Mouse (Mus musculus): Measurements from ENCODE around the gene Cyp2d10.
"Not testable (repeated sequence)": the region's sequence is repeated elsewhere in the genome, so short reads cannot be mapped to it uniquely, and the experiment has no call there.

The Cyp2d10 gene

GRCm38 (mm10) chr15:82395955-82396354 lies 11.0 kb downstream of the Cyp2d10 start:
- not testable (repeated sequence) for DNase-seq (ENCODE audit: low spot score)

GRCm38 (mm10) chr15:82393922-82394321 lies 13.1 kb downstream of the Cyp2d10 start, which contains the start of gene Cyp2d11:
Gene Cyp2d11 (minus strand): TSS chr15:82394022.
- not testable (repeated sequence) for DNase-seq (ENCODE audit: low spot score)

- DNase-seq (ENCODE audit: low spot score), result not testable (repeated sequence)
Observed at GRCm38 (mm10) chr15:82389916-82390315, 17.1 kb downstream of the Cyp2d10 start.

GRCm38 (mm10) chr15:82385729-82386128 lies 21.3 kb downstream of the Cyp2d10 start:
- DNase-seq (ENCODE audit: low spot score), result no peak

- no peak for DNase-seq (ENCODE audit: low spot score)
Observed at GRCm38 (mm10) chr15:82382441-82382840, 24.6 kb downstream of the Cyp2d10 start.

- no peak for DNase-seq (ENCODE audit: low spot score)
Observed at GRCm38 (mm10) chr15:82380714-82381062, 26.3 kb downstream of the Cyp2d10 start.

- peak; percentile 51 for DNase-seq (ENCODE audit: low spot score)
Observed at GRCm38 (mm10) chr15:82379871-82380713, 26.9 kb downstream of the Cyp2d10 start, which contains the start of gene Cyp2d22. Gene Cyp2d22 (minus strand): TSS chr15:82380260.

- no peak for DNase-seq (ENCODE audit: low spot score)
Observed at GRCm38 (mm10) chr15:82379511-82379870, 27.5 kb downstream of the Cyp2d10 start.

GRCm38 (mm10) chr15:82378261-82379180 lies 28.5 kb downstream of the Cyp2d10 start:
- no peak for DNase-seq (ENCODE audit: low spot score)

GRCm38 (mm10) chr15:82377701-82378100 lies 29.3 kb downstream of the Cyp2d10 start:
- DNase-seq (ENCODE audit: low spot score), result no peak

- DNase-seq (ENCODE audit: low spot score), result peak; percentile 57
Observed at GRCm38 (mm10) chr15:82376393-82377138, 30.4 kb downstream of the Cyp2d10 start.

GRCm38 (mm10) chr15:82375855-82376254 lies 31.1 kb downstream of the Cyp2d10 start:
- no peak for DNase-seq (ENCODE audit: low spot score)

- no peak for DNase-seq (ENCODE audit: low spot score)
Observed at GRCm38 (mm10) chr15:82374437-82374836, 32.6 kb downstream of the Cyp2d10 start.

GRCm38 (mm10) chr15:82372991-82373390 lies 34.0 kb downstream of the Cyp2d10 start:
- DNase-seq (ENCODE audit: low spot score), result no peak

GRCm38 (mm10) chr15:82372446-82372845 lies 34.5 kb downstream of the Cyp2d10 start:
- DNase-seq (ENCODE audit: low spot score), result no peak

- DNase-seq (ENCODE audit: low spot score), result no peak
Observed at GRCm38 (mm10) chr15:82368851-82369250, 38.1 kb downstream of the Cyp2d10 start.

GRCm38 (mm10) chr15:82368146-82368545 lies 38.8 kb downstream of the Cyp2d10 start:
- no peak for DNase-seq (ENCODE audit: low spot score)

GRCm38 (mm10) chr15:82364561-82364960 lies 42.4 kb downstream of the Cyp2d10 start:
- not testable (repeated sequence) for DNase-seq (ENCODE audit: low spot score)

- not testable (repeated sequence) for DNase-seq (ENCODE audit: low spot score)
Observed at GRCm38 (mm10) chr15:82363801-82364200, 43.2 kb downstream of the Cyp2d10 start.

GRCm38 (mm10) chr15:82362234-82362633 lies 44.8 kb downstream of the Cyp2d10 start:
- DNase-seq (ENCODE audit: low spot score), result no peak

- no peak for DNase-seq (ENCODE audit: low spot score)
Observed at GRCm38 (mm10) chr15:82361459-82362018, 45.5 kb downstream of the Cyp2d10 start.

All from testis, postnatal 14 days (tissue).